Mouse (Mus musculus): Measurements from ENCODE around the gene Edrf1. TPM values are rescaled to one million over a fixed set of nuclear protein-coding genes. Genes with fewer than 3 reads are reported as not detected.
A peak's percentile ranks its signal among the peaks of the same experiment; 100 is the strongest.

Edrf1 gene
- polyA plus RNA-seq, 1 experiment: not detected

DNA sequence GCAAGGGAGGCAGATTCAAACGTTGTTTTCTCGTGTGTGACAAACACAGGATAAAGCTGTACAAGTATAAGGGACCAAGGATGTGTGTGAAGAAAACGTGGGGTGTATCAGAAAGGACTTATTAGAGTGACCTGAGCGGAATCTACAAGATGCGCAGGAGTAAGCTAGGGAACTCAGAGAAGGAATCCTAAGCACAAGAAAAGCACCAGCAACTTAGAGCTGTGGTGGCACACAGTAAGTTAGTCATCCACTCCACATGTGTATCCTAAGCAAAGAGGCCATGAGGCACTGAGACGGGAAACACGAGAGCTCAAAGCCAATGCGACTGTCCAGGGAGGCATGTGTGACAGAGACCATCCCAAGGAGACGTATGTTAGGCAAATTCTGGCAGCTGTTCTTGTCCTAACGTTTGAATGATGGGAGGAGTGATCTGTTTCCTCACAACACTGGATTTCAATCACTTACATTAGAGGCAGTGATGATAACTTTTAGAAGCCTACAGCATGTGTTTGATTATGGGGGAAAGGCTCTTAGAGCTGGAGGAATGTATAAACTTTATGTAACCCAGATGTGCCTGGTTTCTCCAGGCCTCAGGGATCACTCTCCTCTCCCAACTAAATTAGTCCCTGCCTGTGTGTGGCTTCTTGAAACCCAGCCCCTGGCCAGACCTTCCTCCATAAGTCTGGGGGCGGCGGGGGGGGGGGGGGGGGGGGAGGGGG lies 2.3 kb upstream of the Edrf1 start:
- WGBS: 61% methylated on average over 10 of the region's 12 CpGs
- Histone ChIP-seq H3K4me3 (ENCODE audit: insufficient read depth, low read depth, low read length) (no peak overlapping the region), H3K27ac (ENCODE audit: insufficient read depth, low read depth, low read length) (no peak overlapping the region), H3K4me1 (ENCODE audit: control insufficient read depth, insufficient read depth, low read length) (peaks cover 3% of the 10 kb centered on the region)
- TF ChIP-seq POLR2A (IDR thresholded peaks at IDR 0.05; ENCODE audit: insufficient read depth, low read depth, low read length) (no peak), CTCF (IDR thresholded peaks at IDR 0.05; ENCODE audit: insufficient read depth, low read depth, low read length) (no peak)

DNA sequence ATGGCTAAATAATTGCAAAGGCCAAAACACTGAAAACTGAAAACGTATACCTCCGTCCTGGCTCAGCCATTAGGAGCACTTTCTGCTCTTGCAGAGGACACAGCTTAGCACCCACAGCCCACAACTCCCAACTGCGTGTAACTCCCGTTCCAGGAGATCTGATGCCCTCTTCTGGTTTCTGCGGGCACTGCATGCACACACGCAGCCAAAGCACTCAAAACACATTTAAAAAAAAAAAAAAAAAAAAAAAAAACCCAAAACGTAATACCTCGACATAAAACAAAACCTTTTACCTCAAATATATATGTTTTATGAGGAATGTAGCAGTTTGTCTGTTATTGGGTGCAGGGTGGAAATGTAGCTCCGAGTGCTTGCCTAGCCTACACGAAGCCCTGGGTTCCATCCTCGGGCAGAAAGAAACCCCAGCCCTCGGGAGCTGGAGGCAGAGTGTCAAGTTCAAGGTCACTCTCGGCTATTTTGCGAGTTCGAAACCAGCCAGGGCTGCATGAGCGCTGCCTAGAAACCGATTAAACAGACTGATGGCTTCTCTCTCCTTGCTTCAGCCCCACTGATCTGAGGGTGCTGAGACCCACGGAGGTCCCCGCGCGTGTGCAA lies 498 bp upstream of the Edrf1 start:
- Histone ChIP-seq H3K27ac (ENCODE audit: insufficient read depth, low read depth, low read length) (peak overlapping the region; percentile 66), H3K4me3 (ENCODE audit: insufficient read depth, low read depth, low read length) (peak overlapping the region; percentile 81), H3K4me1 (ENCODE audit: control insufficient read depth, insufficient read depth, low read length) (peaks cover 3% of the 10 kb centered on the region)
- TF ChIP-seq POLR2A (IDR thresholded peaks at IDR 0.05; ENCODE audit: insufficient read depth, low read depth, low read length): no peak
- TF ChIP-seq CTCF (IDR thresholded peaks at IDR 0.05; ENCODE audit: insufficient read depth, low read depth, low read length): peak; percentile 62; the same call in 1 of the 2 replicates
- WGBS: under 1% methylated on average over 21 of the region's 21 CpGs

DNA sequence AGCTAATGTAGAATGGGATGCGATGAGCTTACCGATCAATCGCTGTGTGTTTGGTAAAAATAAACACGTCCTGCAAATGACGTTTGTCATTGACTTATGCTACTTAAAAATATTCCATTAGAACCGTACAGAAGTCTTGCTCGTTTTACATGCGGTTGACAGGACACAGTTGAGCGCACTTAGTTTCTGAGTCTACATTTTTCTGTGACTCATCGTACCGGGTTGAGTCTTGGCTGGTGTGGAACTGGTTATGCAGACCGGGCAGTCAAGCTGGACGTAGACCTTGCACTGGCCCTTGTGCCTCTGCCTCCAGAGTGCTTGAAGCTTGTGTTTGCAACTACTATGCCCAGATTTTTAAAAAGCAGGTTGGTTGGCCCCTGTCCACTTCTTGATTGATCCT lies 963 bp downstream of the Edrf1 start:
- no peak overlapping the region for H3K27ac ChIP-seq (ENCODE audit: insufficient read depth, low read depth, low read length)
- peak overlapping the region; percentile 81 for H3K4me3 ChIP-seq (ENCODE audit: insufficient read depth, low read depth, low read length)
- peaks cover 3% of the 10 kb centered on the region for H3K4me1 ChIP-seq (ENCODE audit: control insufficient read depth, insufficient read depth, low read length)
- WGBS: 3% methylated on average over 13 of the region's 13 CpGs
- TF ChIP-seq CTCF (IDR thresholded peaks at IDR 0.05; ENCODE audit: insufficient read depth, low read depth, low read length) (no peak), POLR2A (IDR thresholded peaks at IDR 0.05; ENCODE audit: insufficient read depth, low read depth, low read length) (no peak)

DNA sequence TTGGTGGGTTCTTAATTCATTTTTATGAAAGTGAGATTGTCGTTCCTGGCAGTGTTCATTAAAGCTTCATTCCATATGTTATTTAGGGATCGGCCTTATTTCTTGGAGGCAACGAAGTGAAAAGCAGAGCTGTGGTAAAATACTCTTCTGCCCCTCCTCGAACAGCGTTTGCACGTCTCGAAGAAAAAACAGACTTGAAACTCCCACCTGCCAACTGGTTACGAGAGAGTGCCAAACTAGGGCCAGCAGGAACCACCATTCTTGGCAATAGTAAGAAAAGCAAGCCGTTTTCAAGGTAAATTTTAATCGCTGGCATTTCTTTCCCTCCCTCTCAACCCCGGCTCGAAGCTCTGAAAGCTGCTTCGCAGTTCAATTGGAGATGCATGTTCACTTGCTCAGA lies 1.5 kb downstream of the Edrf1 start:
- peaks cover 3% of the 10 kb centered on the region for H3K4me1 ChIP-seq (ENCODE audit: control insufficient read depth, insufficient read depth, low read length)
- WGBS: 65% methylated on average over 13 of the region's 13 CpGs
- no peak overlapping the region for H3K4me3 ChIP-seq (ENCODE audit: insufficient read depth, low read depth, low read length)
- TF ChIP-seq CTCF (IDR thresholded peaks at IDR 0.05; ENCODE audit: insufficient read depth, low read depth, low read length) (no peak), POLR2A (IDR thresholded peaks at IDR 0.05; ENCODE audit: insufficient read depth, low read depth, low read length) (no peak)
- no peak overlapping the region for H3K27ac ChIP-seq (ENCODE audit: insufficient read depth, low read depth, low read length)

DNA sequence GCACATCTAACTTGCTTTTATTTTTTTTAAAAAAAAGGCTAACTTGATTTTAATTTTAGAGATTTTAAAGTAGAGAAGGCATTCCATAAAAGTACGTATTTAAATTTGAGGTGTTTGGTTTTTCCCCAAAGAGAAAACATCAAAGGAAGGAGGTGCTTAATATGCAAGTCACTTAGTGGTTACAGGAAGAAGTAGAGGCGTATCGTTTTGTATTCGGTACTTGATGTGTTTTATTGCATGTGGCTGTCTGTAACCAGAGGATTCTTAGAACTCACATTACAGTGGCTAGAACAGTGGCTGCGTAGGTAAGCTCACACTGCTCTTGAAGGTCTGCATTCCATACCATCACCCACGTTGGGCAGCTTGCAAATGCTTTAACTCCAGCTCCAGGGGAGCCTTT lies 8.4 kb downstream of the Edrf1 start:
- WGBS: 87% methylated on average over 6 of the region's 6 CpGs
- Histone ChIP-seq H3K27ac (ENCODE audit: insufficient read depth, low read depth, low read length) (no peak overlapping the region), H3K4me1 (ENCODE audit: control insufficient read depth, insufficient read depth, low read length) (no peaks in the 10 kb centered on the region), H3K4me3 (ENCODE audit: insufficient read depth, low read depth, low read length) (no peak overlapping the region)
- no peak for TF ChIP-seq POLR2A (IDR thresholded peaks at IDR 0.05; ENCODE audit: insufficient read depth, low read depth, low read length)

DNA sequence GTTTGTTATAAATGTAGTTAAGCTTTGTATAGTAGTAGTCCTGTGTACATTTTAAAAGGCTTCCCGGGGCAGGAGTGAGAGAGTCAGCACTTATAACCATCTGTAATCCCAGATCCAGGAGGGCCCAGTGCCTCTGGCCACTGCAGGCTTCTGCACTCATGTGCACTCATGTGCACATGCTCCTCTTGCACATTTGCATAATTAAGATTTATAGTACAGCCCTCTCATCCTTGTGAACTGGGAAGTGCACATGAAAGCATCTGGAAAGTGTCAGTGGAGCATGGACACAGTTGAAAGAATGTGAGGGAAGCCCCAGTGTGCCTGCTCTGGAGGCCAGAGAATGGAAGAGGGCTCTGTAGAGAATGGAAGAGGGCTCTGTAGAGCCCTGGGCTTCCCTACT lies 25.1 kb downstream of the Edrf1 start:
- WGBS: 76% methylated on average over 1 of the region's 1 CpGs

DNA sequence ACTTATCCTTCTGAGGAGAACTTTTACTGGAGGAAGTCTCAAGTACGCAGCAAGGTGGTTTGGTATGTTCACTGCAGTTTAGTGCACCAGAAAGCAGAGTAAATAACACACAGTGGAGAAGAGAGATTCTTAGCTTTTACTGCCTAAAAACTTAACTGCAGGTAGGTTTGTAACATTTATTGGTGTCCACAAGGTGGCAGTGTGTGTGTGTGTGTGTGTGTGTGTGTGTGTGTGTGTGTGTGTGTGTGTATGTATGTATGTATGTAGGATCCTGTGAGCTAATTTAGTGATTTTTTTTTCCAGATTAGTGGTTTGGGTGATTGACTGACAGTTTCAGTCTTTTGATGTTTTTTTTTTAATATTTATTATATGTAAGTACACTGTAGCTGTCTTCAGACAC lies 31.7 kb downstream of the Edrf1 start:
- 92% methylated on average over 1 of the region's 1 CpGs for WGBS

More for the DNA sequence above, 25.1 kb downstream of the Edrf1 start:
- Histone ChIP-seq H3K4me1 (ENCODE audit: control insufficient read depth, insufficient read depth, low read length) (no peaks in the 10 kb centered on the region), H3K4me3 (ENCODE audit: insufficient read depth, low read depth, low read length) (no peak overlapping the region), H3K27ac (ENCODE audit: insufficient read depth, low read depth, low read length) (no peak overlapping the region)
- no peak for TF ChIP-seq POLR2A (IDR thresholded peaks at IDR 0.05; ENCODE audit: insufficient read depth, low read depth, low read length)

DNA sequence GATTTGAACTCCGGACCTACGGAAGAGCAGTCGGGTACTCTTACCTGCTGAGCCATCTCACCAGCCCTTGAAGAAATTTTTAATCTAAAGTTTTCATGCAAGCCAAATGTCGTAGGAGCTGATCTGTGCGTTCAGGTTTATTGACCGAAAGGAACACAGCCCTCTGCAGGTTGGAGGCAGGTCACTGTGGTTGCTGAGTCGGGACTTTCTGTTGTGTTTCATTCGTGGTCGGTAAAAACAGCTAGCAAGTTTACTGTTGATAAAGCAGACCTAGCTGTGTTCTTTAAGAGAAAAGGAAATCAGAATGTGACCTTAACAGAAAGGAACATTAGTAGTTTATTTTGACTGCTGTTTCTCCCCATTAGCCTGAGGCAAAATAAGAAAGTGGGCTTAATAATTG lies 32.6 kb downstream of the Edrf1 start:
- H3K4me3 ChIP-seq (ENCODE audit: insufficient read depth, low read depth, low read length): no peak overlapping the region
- WGBS: 94% methylated on average over 9 of the region's 9 CpGs
- TF ChIP-seq POLR2A (IDR thresholded peaks at IDR 0.05; ENCODE audit: insufficient read depth, low read depth, low read length): no peak
- TF ChIP-seq CTCF (IDR thresholded peaks at IDR 0.05; ENCODE audit: insufficient read depth, low read depth, low read length): no peak
- no peaks in the 10 kb centered on the region for H3K4me1 ChIP-seq (ENCODE audit: control insufficient read depth, insufficient read depth, low read length)
- no peak overlapping the region for H3K27ac ChIP-seq (ENCODE audit: insufficient read depth, low read depth, low read length)

More for the DNA sequence above, 31.7 kb downstream of the Edrf1 start:
- TF ChIP-seq POLR2A (IDR thresholded peaks at IDR 0.05; ENCODE audit: insufficient read depth, low read depth, low read length) (no peak), CTCF (IDR thresholded peaks at IDR 0.05; ENCODE audit: insufficient read depth, low read depth, low read length) (no peak)
- Histone ChIP-seq H3K4me3 (ENCODE audit: insufficient read depth, low read depth, low read length) (no peak overlapping the region), H3K4me1 (ENCODE audit: control insufficient read depth, insufficient read depth, low read length) (no peaks in the 10 kb centered on the region), H3K27ac (ENCODE audit: insufficient read depth, low read depth, low read length) (no peak overlapping the region)

DNA sequence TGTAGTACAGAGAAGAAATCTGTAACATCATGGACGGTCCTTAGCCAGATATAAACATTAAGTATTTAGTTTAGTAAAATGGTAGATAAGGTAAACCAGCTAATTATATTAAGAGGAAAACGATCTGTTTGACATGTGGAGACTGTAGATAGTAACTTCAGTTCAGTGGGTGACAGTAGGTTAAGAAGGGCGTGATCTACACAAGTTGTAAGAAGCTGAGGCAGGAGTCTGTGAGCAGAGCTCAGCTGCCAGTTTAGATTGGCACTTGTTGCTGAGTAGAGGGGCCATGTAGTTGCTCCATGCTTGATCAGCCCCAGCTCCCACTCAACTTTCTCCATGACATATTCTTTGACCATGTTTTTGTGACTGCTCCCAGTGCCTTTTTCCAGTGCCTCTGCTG lies 33.5 kb downstream of the Edrf1 start:
- WGBS: 91% methylated on average over 3 of the region's 3 CpGs
- no peak overlapping the region for H3K27ac ChIP-seq (ENCODE audit: insufficient read depth, low read depth, low read length)
- no peaks in the 10 kb centered on the region for H3K4me1 ChIP-seq (ENCODE audit: control insufficient read depth, insufficient read depth, low read length)
- H3K4me3 ChIP-seq (ENCODE audit: insufficient read depth, low read depth, low read length): no peak overlapping the region
- TF ChIP-seq CTCF (IDR thresholded peaks at IDR 0.05; ENCODE audit: insufficient read depth, low read depth, low read length) (no peak), POLR2A (IDR thresholded peaks at IDR 0.05; ENCODE audit: insufficient read depth, low read depth, low read length) (no peak)
